Mouse (Mus musculus): Measurements from ENCODE around the gene Olfr730.

Olfr730 gene

DNA sequence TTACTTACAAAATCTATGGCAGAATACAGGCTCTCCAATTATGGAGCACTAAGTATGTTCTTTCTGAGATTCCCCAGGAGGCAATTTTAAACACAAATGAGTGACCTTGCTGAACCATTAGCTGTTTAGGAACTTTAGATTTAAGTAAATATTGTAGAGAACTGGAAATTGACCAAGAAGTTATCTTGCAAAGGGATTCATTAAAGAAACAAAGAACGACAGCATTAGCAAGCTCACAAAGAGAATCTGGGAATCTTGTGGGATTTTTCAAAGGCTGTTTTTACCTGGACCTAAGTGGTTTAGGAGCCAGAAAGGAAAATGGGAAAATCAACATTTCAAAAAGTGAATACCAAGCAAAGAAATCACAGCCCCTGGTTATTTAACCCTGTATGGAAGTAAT, at the start of gene Olfr730:
Gene Olfr730, minus strand, starts transcription at position 101 of the 400 bp plus-strand sequence.
- DNase-seq (ENCODE audit: low spot score in 2 of 2): no peak

DNA sequence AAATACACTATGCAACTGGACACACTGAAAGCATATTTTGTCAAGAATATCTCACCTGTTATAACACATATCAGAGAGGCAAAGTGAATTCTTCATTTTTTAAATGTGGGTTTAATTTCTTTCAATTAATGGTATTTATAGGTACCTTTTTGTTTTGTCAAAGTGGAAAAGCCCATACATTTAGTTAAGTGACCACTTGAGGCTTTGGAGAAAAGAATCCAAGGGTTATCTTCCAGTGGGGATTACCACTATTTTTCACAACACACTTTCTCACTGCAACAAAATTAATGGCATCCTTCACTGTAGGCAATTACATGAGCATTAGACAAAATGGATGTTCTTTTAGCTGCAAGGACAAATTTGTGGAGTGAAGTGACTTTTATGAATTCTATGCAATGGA, 35.2 kb downstream of the Olfr730 start, which contains the start of gene Olfr729:
Gene Olfr729, minus strand, starts transcription at position 101 of the 400 bp plus-strand sequence.
- no peak for DNase-seq (ENCODE audit: low spot score in 2 of 2)

DNA sequence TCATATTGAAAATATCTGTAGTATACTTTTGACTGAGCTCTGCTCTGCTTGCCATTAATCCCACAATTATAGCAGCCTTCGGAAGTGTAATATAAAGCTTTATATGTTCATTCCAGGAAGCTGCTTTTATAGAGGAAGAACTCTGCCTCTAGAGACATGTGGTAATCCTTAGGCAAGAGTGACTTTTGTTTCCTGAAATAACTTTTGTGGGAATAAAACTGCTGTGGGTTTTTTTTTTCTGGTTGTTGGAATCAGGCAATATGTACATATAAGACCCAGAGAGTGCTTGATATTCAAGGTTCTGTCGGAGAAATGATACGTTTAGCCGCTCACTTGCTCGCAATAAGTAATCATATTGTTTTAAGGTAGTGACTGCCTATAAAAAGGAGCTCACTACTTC, 45.4 kb downstream of the Olfr730 start, which contains the start of gene Olfr728:
Gene Olfr728, minus strand, starts transcription at position 101 of the 400 bp plus-strand sequence.
- no peak for DNase-seq (ENCODE audit: low spot score in 2 of 2)

Data from frontal cortex, postnatal 36 days (tissue).